In the genomic region with DNA sequence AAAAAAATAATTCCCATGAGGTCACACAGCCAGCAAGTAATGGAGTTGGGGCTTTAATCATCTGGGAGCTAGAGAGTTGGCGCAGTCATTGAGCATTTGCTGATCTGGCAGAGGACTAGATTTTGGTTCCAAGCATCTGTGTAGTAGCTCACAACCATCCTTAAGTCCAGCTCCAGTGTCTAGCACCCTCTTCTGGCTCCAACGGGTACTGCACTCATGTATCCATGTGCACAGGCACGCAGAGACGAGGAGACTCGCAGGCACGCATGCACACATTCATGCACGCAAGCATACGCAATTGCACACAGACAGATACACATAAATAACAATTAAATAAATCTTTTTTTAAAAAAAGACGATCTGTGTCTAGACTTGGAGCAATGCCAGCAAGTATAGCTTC, we compare ENCODE assay signal across 12 mouse cellular contexts.
DNase-seq lines count a peak whose midpoint lies in the region; ATAC-seq and TF ChIP-seq lines count a peak whose summit lies in the region.
"Had no signal": no experiment of that assay in that cellular context is flagged by ENCODE, and none has a peak within 500 bp of the region (broad histone marks: within the 10 kb centered on the region; RNA-seq: fewer than 3 reads in every experiment).

No protein-coding gene starts in this region.

- H3K4me2 ChIP-seq in forebrain, postnatal 0 days (ENCODE audit: low read depth), result no peak overlapping the region
- H3K4me2 ChIP-seq in forebrain, embryonic 16.5 days (ENCODE audit: low read length), result no peak overlapping the region
- H3K4me2 ChIP-seq: neural tube, embryonic 15.5 days had no signal

- peak; percentile 53 for TF ChIP-seq CTCF in forebrain, postnatal 0 days (IDR thresholded peaks at IDR 0.05; ENCODE audit: low read depth)
- TF ChIP-seq CTCF in liver, adult 2 months (IDR thresholded peaks at IDR 0.05; ENCODE audit: low read depth, low read length), result peak; percentile 48
- TF ChIP-seq CTCF in C2C12 (IDR thresholded peaks at IDR 0.05; ENCODE audit: control insufficient read depth, insufficient read depth, insufficient read length), result peak; percentile 8

- WGBS in forebrain, postnatal 0 days, result 89% methylated on average over 9 of the region's 9 CpGs
- 91% methylated on average over 9 of the region's 9 CpGs for WGBS in forebrain, embryonic 16.5 days
- 97% methylated on average over 9 of the region's 9 CpGs for WGBS in liver, adult 2 months

- no peaks in the 10 kb centered on the region for H3K79me2 ChIP-seq in liver, adult 2 months (ENCODE audit: control insufficient read depth, insufficient read depth, low read length)
- no peaks in the 10 kb centered on the region for H3K79me2 ChIP-seq in C2C12 (ENCODE audit: control insufficient read depth, insufficient read depth)

- no peak overlapping the region for H3K9ac ChIP-seq in forebrain, postnatal 0 days
- no peak overlapping the region for H3K9ac ChIP-seq in forebrain, embryonic 16.5 days (replicated peaks; ENCODE audit: low read depth, low read length)
- no peak overlapping the region for H3K9ac ChIP-seq in liver, adult 2 months (ENCODE audit: low read depth, low read length)
- H3K9ac ChIP-seq: neural tube, embryonic 15.5 days had no signal

- no peak overlapping the region for H3ac ChIP-seq in C2C12 (ENCODE audit: control insufficient read depth, insufficient read length, low read depth)

- H3K9me3 ChIP-seq in forebrain, postnatal 0 days (ENCODE audit: low read length), result peaks cover 1% of the 10 kb centered on the region; the same call in 1 of the 2 replicates
- peaks cover 3% of the 10 kb centered on the region; the same call in 1 of the 2 replicates for H3K9me3 ChIP-seq in forebrain, embryonic 16.5 days (ENCODE audit: control insufficient read depth, low read length)
- H3K9me3 ChIP-seq: neural tube, embryonic 15.5 days had no signal

- H3K4me1 ChIP-seq in forebrain, postnatal 0 days (ENCODE audit: insufficient read depth), result no peaks in the 10 kb centered on the region
- H3K4me1 ChIP-seq in forebrain, embryonic 16.5 days (replicated peaks; ENCODE audit: control insufficient read depth, insufficient read depth, low read length), result peaks cover 3% of the 10 kb centered on the region
- H3K4me1 ChIP-seq in liver, adult 2 months (ENCODE audit: control insufficient read depth, insufficient read depth, low read length), result no peaks in the 10 kb centered on the region

- H3K27ac ChIP-seq in forebrain, postnatal 0 days (ENCODE audit: low read depth, low read length), result no peak overlapping the region
- H3K27ac ChIP-seq in forebrain, embryonic 16.5 days (ENCODE audit: low read length), result no peak overlapping the region
- H3K27ac ChIP-seq in liver, adult 2 months (replicated peaks; ENCODE audit: insufficient read depth, low read depth, low read length), result no peak overlapping the region
- H3K27ac ChIP-seq: midbrain, embryonic 10.5 days; neural tube, embryonic 15.5 days had no signal

- no peaks in the 10 kb centered on the region for H3K79me3 ChIP-seq in C2C12 (ENCODE audit: low read depth)

- H3K36me3 ChIP-seq in forebrain, postnatal 0 days (ENCODE audit: insufficient read depth), result no peaks in the 10 kb centered on the region
- no peaks in the 10 kb centered on the region for H3K36me3 ChIP-seq in forebrain, embryonic 16.5 days (ENCODE audit: control insufficient read depth, insufficient read depth)
- H3K36me3 ChIP-seq in liver, adult 2 months (ENCODE audit: control insufficient read depth, insufficient read depth, low read length), result no peaks in the 10 kb centered on the region
- H3K36me3 ChIP-seq in C2C12 (ENCODE audit: control insufficient read depth, insufficient read depth), result no peaks in the 10 kb centered on the region
- H3K36me3 ChIP-seq: midbrain, embryonic 10.5 days; neural tube, embryonic 15.5 days had no signal

- no peak for ATAC-seq in forebrain, postnatal 0 days
- ATAC-seq in forebrain, embryonic 16.5 days, result no peak

- H3K27me3 ChIP-seq in forebrain, postnatal 0 days (ENCODE audit: insufficient read depth, low read length), result no peaks in the 10 kb centered on the region
- H3K27me3 ChIP-seq in forebrain, embryonic 16.5 days (replicated peaks; ENCODE audit: control insufficient read depth, insufficient read depth, low read length), result no peaks in the 10 kb centered on the region
- no peaks in the 10 kb centered on the region for H3K27me3 ChIP-seq in liver, adult 2 months (ENCODE audit: control insufficient read depth, insufficient read depth, low read length)
- no peaks in the 10 kb centered on the region for H3K27me3 ChIP-seq in C2C12 (ENCODE audit: control insufficient read depth, insufficient read depth, insufficient read length)
- H3K27me3 ChIP-seq: neural tube, embryonic 15.5 days had no signal

- H3K4me3 ChIP-seq in forebrain, postnatal 0 days (ENCODE audit: low read depth, low read length), result no peak overlapping the region
- no peak overlapping the region for H3K4me3 ChIP-seq in forebrain, embryonic 16.5 days (replicated peaks; ENCODE audit: low read length)
- no peak overlapping the region for H3K4me3 ChIP-seq in liver, adult 2 months (ENCODE audit: insufficient read depth, low read depth, low read length)
- H3K4me3 ChIP-seq in C2C12 (ENCODE audit: insufficient read depth, poor library complexity, severe bottlenecking), result no peak overlapping the region
- H3K4me3 ChIP-seq: midbrain, embryonic 10.5 days; neural tube, embryonic 15.5 days had no signal

- no peak for DNase-seq in forebrain, postnatal 0 days
- DNase-seq in liver, adult 2 months (ENCODE audit: extremely low read depth, low read depth, low spot score), result no peak
- DNase-seq in liver (no peak), adipocyte (ENCODE audit: low spot score) (peak; percentile 9)
- DNase-seq in layer of hippocampus, adult 18-20 months (ENCODE audit: low spot score in 2 of 2), result no peak
- no peak for DNase-seq in layer of hippocampus, adult 9-10 months (ENCODE audit: low spot score)
- DNase-seq: adrenal gland, postnatal 25 days; kidney, postnatal 14 days had no signal

- no peak for TF ChIP-seq POLR2A in liver, adult 2 months (IDR thresholded peaks at IDR 0.05; ENCODE audit: extremely low read depth, insufficient read depth, low read length)

TF ChIP-seq in C2C12, 6 proteins besides CTCF, POLR2A, EP300 and RAD21:
- TF ChIP-seq MYOG (IDR thresholded peaks at IDR 0.05; ENCODE audit: control insufficient read depth, extremely low read depth, insufficient read length), result no peak
- no peak for TF ChIP-seq USF1 (IDR thresholded peaks at IDR 0.05; ENCODE audit: low read depth)
- TF ChIP-seq MYOD1 (IDR thresholded peaks at IDR 0.05; ENCODE audit: control insufficient read depth, insufficient read length, low read depth), result no peak
- TF ChIP-seq FOSL1 (IDR thresholded peaks at IDR 0.05; ENCODE audit: insufficient read depth, low read length, poor library complexity, severe bottlenecking), result no peak
- TF ChIP-seq MAX (IDR thresholded peaks at IDR 0.05), result no peak
- TF ChIP-seq CEBPB (IDR thresholded peaks at IDR 0.05; ENCODE audit: low read depth), result no peak
